Mouse (Mus musculus) ES-E14 (cell line): ENCODE data around the gene Cs.

ENCODE experiments used
- CHD2 ChIP-seq: IDR thresholded peaks from 2 replicates; pipeline ENCODE4 v1.6.1; 2014; ENCODE audit warnings: mild to moderate bottlenecking, low read depth, low read length, inconsistent platforms
- ZC3H11A ChIP-seq: IDR thresholded peaks from 2 replicates; pipeline ENCODE4 v1.6.1; 2012; ENCODE audit warnings: low read depth, mild to moderate bottlenecking, inconsistent platforms, low read length, borderline replicate concordance

- no peak for TF ChIP-seq ZC3H11A
- no peak for TF ChIP-seq CHD2
Measured at GRCm38 (mm10) chr10:128327610-128328009, 9.9 kb upstream of the Cs start.
